Mouse (Mus musculus) leukemia stem cell, adult 10-12 weeks (primary cell): Measurements from ENCODE around the gene Xpnpep3. TPM values are rescaled to one million over a fixed set of nuclear protein-coding genes. Genes with fewer than 3 reads are reported as not detected.

ENCODE experiments used
- polyA plus RNA-seq: library from polyadenylated mRNA; stranded (reverse); fragments of >175 nt; gene quantifications from 2 replicates; pipeline ENCODE4 v1.2.3, GENCODE M21; 2012; ENCODE audit warnings: low replicate concordance

Xpnpep3 gene
- 0.30 and 1.0 TPM in 2 replicates for polyA plus RNA-seq

GRCm38 (mm10) chr15:81399638-81400315 lies at the start of gene Xpnpep3, which contains the start of gene St13:
Xpnpep3 (plus strand) TSS chr15:81400138.
St13 (minus strand) TSS chr15:81400077.

GRCm38 (mm10) chr15:81360345-81361021 lies 39.5 kb upstream of the Xpnpep3 start, which contains the start of gene Slc25a17:
Slc25a17 (minus strand) TSS chr15:81360812.

GRCm38 (mm10) chr15:81408199-81408598 lies 8.3 kb downstream of the Xpnpep3 start, which contains the start of gene Dnajb7:
Dnajb7 (minus strand) TSS chr15:81408299.

GRCm38 (mm10) chr15:81465901-81466737 lies 66.2 kb downstream of the Xpnpep3 start, which contains the start of gene Rbx1:
Rbx1 (plus strand) TSS chr15:81466296.

Other genes with a start within 250 kb of the Xpnpep3 start
- gene Mrtfa, start 209.4 kb upstream of the Xpnpep3 start, polyA plus RNA-seq: 45.3 and 47.5 TPM in 2 replicates
- not detected in 2 replicates for gene Mchr1, start 164.6 kb upstream of the Xpnpep3 start, polyA plus RNA-seq
- gene Slc25a17, start 39.3 kb upstream of the Xpnpep3 start, polyA plus RNA-seq: 3.2 and 4.3 TPM in 2 replicates
- gene St13, start 61 bp upstream of the Xpnpep3 start, polyA plus RNA-seq: 65.5 and 67.3 TPM in 2 replicates
- gene Dnajb7, start 8.2 kb downstream of the Xpnpep3 start, polyA plus RNA-seq: not detected in 2 replicates
- 0.99 and 7.9 TPM in 2 replicates for gene Rbx1, start 66.2 kb downstream of the Xpnpep3 start, polyA plus RNA-seq
- gene Ep300, start 185.2 kb downstream of the Xpnpep3 start, polyA plus RNA-seq: 33.1 and 40.7 TPM in 2 replicates